Mouse (Mus musculus) c-Kit-positive CD71-negative TER-119-negative erythroid progenitor cells, embryonic 14.5 days (primary cell): ENCODE measurements at regions not wholly inside any gene's neighbourhood (a gene's known extent, or its start where the extent isn't known, plus 50 kb on each side); places are given as distances from the start of the nearest gene placed in this dataset.
A peak's percentile ranks its signal among the peaks of the same experiment; 100 is the strongest.

Experiments used
- DNase-seq: peaks from one replicate; pipeline ENCODE4 v3.0.0-alpha.2; 2013; ENCODE audit warnings: low read depth

DNA sequence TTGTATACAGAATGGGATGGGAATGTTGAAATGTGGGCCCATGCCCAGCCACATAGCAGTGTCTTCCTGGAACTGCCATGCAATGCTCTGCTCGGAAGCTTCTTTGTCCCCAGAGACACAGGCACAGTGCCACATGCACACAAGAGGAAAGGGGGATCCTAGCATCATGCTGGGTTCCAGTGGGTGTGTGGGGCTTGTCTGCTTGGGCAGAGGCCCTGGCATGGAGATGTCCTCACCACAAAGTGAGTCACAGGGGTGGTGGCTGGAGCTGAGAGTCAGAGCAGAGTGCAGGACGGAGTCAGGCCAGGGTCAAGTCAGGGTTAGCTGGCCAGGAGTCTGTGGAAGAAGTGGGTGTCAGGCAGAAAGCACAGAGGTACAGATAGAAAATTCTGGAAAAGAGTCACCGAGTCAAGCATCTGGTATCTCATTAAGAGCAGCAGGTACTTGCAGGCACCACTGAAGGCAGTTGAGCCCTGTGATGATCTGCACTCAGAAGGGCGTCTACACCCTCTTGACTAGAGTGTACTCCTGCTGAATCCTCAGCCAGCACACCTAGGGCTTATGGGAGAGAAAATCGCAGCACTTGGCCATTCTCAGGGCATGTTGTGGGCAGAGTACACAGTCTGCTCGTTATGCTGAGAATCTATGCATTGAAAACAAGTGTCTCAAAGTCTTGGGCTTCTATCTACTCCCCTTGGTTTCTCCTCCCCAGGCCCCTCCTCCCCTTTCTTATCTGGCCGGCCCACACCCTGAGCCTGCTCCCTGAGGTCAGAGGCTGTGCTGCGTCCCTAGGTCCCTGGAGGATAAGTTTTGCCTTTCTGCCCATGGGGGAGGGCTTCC, 85.3 kb downstream of the Ackr3 start:
- peak; percentile 31 for DNase-seq

DNA sequence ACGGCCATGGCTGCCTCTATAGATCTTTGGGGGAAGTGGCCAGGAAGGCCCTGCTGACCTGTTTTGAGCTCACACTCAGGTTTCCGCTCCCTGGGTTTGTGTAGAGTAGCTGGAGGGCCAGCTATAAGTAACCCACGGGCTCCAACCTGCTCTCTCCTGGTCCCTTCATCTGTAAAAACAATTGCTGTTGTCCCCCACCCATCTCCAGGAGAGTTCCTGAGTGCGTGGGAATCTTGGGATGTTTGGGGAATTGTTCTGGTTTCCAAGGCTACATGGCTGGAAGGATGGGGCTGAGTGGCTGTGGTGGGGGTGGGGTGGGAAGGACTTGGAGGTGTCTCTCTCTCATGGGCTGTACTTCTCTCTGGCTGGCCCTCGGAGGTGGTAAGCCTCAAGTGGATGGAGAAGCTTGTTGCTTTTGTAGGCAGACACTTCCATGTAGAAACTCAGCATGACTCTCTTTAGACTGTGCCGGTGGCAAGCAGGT, 86.0 kb downstream of the Ackr3 start:
- DNase-seq, result no peak

GRCm38 (mm10) chr1:90290428-90291197, 86.8 kb downstream of the Ackr3 start:
- no peak for DNase-seq

DNA sequence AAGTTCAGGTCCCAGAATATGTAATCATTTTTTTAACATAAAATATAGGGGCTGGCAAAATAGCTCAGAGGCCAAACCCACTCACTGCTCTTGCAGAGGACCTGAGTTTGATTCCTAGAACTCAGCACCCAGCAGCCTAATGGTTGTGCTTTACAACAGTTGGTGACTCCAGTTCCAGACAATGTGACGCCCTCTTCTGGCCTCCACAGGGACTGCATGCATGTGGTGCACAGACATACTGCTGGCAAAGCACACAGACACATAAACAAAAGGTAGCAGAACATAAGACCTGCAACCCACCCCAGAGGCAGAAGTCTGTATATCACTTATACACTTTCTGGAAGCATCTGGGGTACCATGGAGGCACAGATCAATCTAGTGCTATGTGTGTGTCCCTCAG, 87.5 kb downstream of the Ackr3 start:
- DNase-seq, result no peak

DNA sequence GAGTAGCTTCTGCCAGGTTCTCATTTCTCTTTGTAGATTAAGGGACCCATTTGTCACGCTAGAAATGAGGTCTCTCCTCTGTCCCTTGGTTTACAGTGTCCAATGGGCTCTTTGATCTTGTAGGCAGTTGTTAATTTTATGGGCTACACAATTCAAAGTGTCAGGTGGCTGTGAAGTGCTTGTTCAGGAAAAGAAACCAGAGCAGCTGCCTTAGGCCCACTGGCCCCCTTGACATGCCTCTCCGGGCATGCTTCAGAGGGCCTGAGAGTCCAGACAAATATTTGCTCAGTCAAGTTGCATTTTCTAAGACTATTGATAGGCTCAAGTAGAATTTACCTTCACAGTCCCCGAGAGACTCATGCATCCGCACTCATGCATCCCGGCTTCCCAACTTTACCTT, 94.0 kb downstream of the Ackr3 start:
- DNase-seq, result no peak

GRCm38 (mm10) chr1:90300229-90300628, 96.4 kb downstream of the Ackr3 start:
- no peak for DNase-seq

GRCm38 (mm10) chr1:90304331-90304730, 100.6 kb downstream of the Ackr3 start:
- DNase-seq, result no peak

DNA sequence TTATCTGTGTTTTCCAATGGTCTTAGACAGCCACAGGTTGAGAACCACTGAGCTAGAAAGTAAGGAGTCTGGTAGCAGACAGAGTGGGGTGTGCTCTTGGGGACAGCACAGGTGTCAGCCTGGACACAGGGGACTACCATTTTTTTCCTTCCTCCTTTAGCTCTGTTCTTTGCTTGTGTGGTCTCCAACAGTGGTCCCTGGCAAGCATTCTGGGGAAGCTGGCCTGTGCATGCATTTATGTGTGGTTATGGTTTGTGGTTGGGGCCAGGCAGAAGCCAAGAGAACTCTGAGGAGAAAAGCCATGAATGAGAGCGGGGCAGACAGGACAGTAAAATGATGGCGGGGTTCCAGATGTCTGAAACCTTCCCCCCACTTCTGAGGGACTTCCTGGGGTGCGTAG, 107.2 kb downstream of the Ackr3 start:
- no peak for DNase-seq

- DNase-seq, result no peak
These were observed 108.1 kb downstream of the Ackr3 start for GRCm38 (mm10) chr1:90311649-90312442.

GRCm38 (mm10) chr1:90313750-90314359, 110.1 kb downstream of the Ackr3 start:
- no peak for DNase-seq

- no peak for DNase-seq
These were observed 114.1 kb downstream of the Ackr3 start for GRCm38 (mm10) chr1:90317902-90318301.

- no peak for DNase-seq
These were observed 114.7 kb downstream of the Ackr3 start for GRCm38 (mm10) chr1:90318502-90318901.

DNA sequence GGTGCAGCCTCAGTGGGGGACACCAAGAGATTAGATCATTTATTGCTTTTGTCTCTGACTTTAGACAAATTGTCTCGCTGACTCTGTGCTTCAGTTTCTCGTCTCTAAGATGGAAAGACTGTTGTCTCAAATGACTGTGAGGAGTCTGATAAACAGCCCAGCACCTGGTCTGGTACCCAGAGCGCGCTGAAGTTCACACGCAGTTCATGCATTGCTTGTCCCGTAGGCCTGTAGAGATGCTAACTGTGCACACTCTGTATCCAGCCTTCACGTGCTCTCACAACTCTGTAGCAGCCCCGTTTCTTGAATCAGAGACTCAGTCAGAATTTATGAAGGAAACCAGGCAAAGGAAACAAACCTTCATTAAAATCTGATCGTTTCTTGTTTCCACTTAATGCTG, 116.7 kb downstream of the Ackr3 start:
- DNase-seq, result no peak

- DNase-seq, result no peak
These were observed 117.7 kb downstream of the Ackr3 start for GRCm38 (mm10) chr1:90321501-90321900.

GRCm38 (mm10) chr1:90327237-90327636, 123.5 kb downstream of the Ackr3 start:
- DNase-seq, result no peak

DNA sequence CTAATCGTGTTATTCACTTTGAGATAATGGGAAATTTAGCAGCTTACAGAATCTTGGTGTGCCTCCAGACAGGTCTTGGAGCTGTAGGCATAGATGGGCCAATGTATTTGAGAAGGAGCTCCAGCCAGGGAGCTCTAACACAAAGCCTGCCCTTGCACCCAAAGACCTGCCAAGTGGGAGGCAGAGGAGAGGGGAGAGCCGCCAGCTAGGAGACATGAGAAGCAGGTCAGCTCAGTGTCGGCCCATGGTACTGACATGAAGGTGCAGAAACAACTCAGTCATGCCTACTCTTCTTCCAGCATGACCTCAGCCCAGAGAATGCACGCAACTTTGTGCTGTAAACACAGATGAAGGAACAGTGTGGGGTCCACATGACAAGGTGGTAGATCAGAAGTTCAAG, 128.8 kb downstream of the Ackr3 start:
- no peak for DNase-seq

DNA sequence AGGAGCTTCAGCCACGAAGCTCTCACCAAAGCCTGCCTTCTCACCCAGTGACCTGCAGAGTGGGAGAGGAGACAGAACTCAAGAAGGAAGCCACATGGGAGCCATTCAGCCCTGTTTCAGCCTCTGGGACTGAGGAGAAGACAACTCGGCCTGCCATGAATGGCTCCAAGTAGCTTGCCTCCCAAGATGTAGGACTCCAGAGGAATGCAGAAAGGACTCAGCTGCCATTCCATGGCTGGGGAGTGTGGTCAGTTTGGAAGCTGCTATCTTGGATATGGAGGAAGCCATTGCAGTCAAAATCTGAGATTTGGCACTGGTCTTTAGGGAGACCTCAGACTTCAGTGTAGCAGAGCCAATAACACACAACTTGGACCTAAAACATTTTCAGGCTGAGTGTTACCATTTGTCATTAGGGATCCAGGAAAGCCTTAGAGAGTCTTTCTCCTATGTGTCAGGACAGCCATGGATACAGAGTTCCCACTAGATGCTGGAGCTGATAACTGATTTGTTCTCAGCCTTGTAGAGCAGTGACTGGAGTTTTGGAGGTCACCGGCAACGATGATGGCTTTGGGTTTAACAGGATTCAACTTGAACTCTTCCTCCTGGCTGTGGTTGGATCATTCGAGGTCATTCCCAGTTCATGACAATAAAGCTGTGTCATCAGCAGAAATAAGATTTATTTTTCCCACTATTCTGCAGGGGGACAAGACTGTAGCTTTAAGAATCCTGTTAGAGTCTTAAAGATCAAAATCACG, 130.1 kb downstream of the Ackr3 start:
- DNase-seq, result no peak

DNA sequence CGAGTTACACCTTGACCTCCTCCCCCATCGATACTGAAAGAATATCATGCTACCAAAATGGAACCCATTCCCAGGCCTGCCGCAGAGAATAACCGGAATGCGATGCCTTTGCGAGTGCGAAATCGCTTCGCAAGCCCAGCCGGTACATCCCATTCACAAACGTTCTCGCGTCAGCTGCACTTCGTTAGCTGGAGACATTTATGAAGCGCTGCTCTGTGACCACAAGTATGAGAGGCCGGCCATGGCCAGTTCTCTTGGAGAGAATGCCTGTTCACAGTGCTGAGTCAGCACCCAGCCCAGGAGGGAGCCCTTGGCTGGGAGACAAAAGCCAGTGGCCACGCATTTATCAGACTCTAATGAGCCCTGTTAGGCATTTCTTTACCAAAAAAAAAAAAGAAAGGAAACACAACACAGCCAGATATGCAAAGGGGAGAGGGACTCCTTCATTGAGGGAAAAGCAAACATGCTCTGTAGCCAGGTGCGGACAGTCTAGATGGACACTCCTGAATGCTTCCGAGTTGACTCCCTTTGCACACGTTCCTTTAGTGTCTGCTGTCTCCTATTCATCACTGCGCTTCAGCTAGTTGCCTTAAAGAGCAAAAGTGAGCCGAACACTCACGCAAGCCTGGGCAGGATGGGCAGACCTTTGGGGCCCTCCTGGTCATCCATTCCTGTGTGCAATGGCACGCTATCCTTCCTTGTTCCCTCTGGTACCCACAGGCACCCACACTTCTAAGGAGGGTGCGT, 131.4 kb downstream of the Ackr3 start:
- DNase-seq, result no peak

DNA sequence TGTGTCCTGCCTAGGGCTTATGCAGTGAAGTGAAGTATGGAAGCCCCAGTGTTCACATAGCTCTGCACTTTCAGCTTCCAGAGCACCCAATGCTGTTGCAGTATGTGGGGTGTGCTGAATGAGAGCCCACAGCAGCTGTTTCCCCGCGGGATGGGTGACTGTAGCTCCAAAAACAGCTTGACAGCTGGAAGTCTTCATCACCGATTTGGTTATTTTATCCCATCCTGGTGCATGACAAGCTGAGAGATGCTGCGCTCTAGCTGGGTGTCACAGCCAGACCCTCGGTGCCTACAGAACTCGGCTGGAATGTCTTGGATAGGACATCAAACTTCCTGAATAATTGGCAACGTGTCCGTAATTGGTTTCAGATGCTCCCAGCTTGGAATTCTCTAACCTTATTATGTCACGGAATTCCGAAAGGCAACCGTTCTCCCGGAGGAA, 134.1 kb downstream of the Ackr3 start:
- DNase-seq, result no peak

GRCm38 (mm10) chr1:90342346-90342745, 138.6 kb downstream of the Ackr3 start:
- no peak for DNase-seq
